Mouse (Mus musculus) adrenal gland, adult 18-20 months (tissue): ENCODE results near the gene Sgsm2. TPM values are rescaled to one million over a fixed set of nuclear protein-coding genes. Genes with fewer than 3 reads are reported as not detected.
A peak's percentile ranks its signal among the peaks of the same experiment; 100 is the strongest.
"Not testable (repeated sequence)": the region's sequence is repeated elsewhere in the genome, so short reads cannot be mapped to it uniquely, and the experiment has no call there.

Experiments used
- DNase-seq, 2 experiments: peaks; one replicate each; pipeline ENCODE4 v3.0.0; 2021 to 2022; ENCODE audit warnings: low spot score in 2 of 2
- total RNA-seq, 2 experiments: library from RNA; stranded (reverse); gene quantifications; 1 replicate in 1 of 2; 2 replicates in 1 of 2; pipeline ENCODE4 v1.2.3; 2021

Gene Sgsm2
- total RNA-seq, 2 experiments from 2014 or later = 15.9 to 27.5 TPM

GRCm38 (mm10) chr11:74830256-74831161 is 66.4 kb downstream of the Sgsm2 start, which contains the start of gene Mnt:
Gene Mnt, plus strand, starts transcription at chr11:74830920.
- DNase-seq = peak; percentile 92 to 95

GRCm38 (mm10) chr11:74829812-74830211 is 67.0 kb downstream of the Sgsm2 start:
- peak; percentile 79 to 81 for DNase-seq

- DNase-seq = no peak
These were observed 67.8 kb downstream of the Sgsm2 start for GRCm38 (mm10) chr11:74828965-74829550.

GRCm38 (mm10) chr11:74828404-74828931 is 68.4 kb downstream of the Sgsm2 start:
- DNase-seq = no peak

- no peak for DNase-seq
These were observed 69.0 kb downstream of the Sgsm2 start for GRCm38 (mm10) chr11:74827791-74828403.

- no peak for DNase-seq
These were observed 70.2 kb downstream of the Sgsm2 start for GRCm38 (mm10) chr11:74826702-74827101.

- no peak for DNase-seq
These were observed 70.7 kb downstream of the Sgsm2 start for GRCm38 (mm10) chr11:74826151-74826550.

- no peak for DNase-seq
These were observed 74.0 kb downstream of the Sgsm2 start for GRCm38 (mm10) chr11:74822746-74823440.

- no peak for DNase-seq
These were observed 75.4 kb downstream of the Sgsm2 start for GRCm38 (mm10) chr11:74821463-74821862.

- DNase-seq = no peak
These were observed 75.9 kb downstream of the Sgsm2 start for GRCm38 (mm10) chr11:74820921-74821320.

GRCm38 (mm10) chr11:74815795-74816194 is 81.1 kb downstream of the Sgsm2 start:
- no peak for DNase-seq

- no peak for DNase-seq
These were observed 85.3 kb downstream of the Sgsm2 start for GRCm38 (mm10) chr11:74811538-74811937.

- DNase-seq = not testable (repeated sequence)
These were observed 85.8 kb downstream of the Sgsm2 start for GRCm38 (mm10) chr11:74811027-74811426.

GRCm38 (mm10) chr11:74810134-74810533 is 86.7 kb downstream of the Sgsm2 start:
- DNase-seq = no peak

- DNase-seq = no peak
These were observed 88.5 kb downstream of the Sgsm2 start for GRCm38 (mm10) chr11:74808251-74808853.

GRCm38 (mm10) chr11:74807246-74807882 is 89.5 kb downstream of the Sgsm2 start:
- no peak for DNase-seq

GRCm38 (mm10) chr11:74804081-74804627 is 92.7 kb downstream of the Sgsm2 start:
- DNase-seq = no peak

GRCm38 (mm10) chr11:74800658-74801057 is 96.2 kb downstream of the Sgsm2 start:
- DNase-seq = no peak
